Mouse (Mus musculus): Measurements from ENCODE around the gene Tbc1d2b.

DNA sequence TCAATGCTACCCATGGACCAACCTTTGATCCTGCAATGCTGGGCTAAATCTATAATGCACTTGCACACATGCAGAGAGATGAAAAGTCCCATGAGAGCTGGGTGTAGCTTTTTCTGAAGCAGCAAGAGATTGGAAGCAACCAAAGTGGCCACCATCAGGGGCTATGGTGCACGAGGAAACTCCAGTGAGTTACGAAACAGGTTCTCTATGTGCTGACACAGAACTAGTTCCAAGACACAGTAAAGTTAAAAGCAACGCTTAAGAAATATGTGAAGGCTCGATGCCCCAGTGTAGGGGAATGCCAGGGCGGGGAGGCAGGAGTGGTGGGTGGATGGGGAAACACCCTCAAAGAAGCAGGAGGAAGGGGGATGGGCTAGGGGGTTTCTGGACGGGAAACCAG lies 61.9 kb downstream of the Tbc1d2b start:
- TF ChIP-seq CTCF (IDR thresholded peaks at IDR 0.05; ENCODE audit: control insufficient read depth, insufficient read depth, insufficient read length) (no peak), MYOD1 (IDR thresholded peaks at IDR 0.05; ENCODE audit: control insufficient read depth, insufficient read length, low read depth) (no peak), MAX (IDR thresholded peaks at IDR 0.05) (no peak)
